Mouse (Mus musculus): ENCODE measurements around the gene Gm5475.

Gene Gm5475

GRCm38 (mm10) chr15:100449495-100449894 is 27.5 kb downstream of the Gm5475 start:
- DNase-seq (ENCODE audit: low spot score): no peak

- no peak for DNase-seq (ENCODE audit: low spot score)
Measured at GRCm38 (mm10) chr15:100451245-100451644, 29.3 kb downstream of the Gm5475 start.

- no peak for DNase-seq (ENCODE audit: low spot score)
Measured at GRCm38 (mm10) chr15:100452486-100452885, 30.5 kb downstream of the Gm5475 start.

- no peak for DNase-seq (ENCODE audit: low spot score)
Measured at GRCm38 (mm10) chr15:100456356-100456991, 34.5 kb downstream of the Gm5475 start.

- DNase-seq (ENCODE audit: low spot score): peak; percentile 62
Measured at GRCm38 (mm10) chr15:100457340-100457739, 35.4 kb downstream of the Gm5475 start.

- peak; percentile 54 for DNase-seq (ENCODE audit: low spot score)
Measured at GRCm38 (mm10) chr15:100458055-100458454, 36.1 kb downstream of the Gm5475 start.

DNA sequence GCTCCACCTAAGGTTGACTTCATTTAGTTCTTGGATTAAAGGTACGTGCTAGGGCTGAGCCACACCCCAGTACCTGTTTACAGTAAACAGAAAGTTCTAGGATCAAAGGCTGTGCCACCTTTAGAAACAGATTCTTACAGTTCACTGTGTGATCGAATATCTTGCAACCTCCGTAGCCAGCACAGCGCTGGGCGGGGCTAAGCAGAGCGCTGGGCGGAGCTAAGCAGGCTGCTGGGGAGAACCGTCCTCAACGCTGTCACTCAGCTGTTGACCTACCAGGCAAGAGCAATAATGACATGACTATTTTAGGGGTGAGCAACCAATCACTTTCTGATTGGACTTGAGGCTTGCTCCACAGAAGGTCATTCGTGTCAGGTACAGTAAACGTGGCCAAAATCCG is 39.0 kb downstream of the Gm5475 start:
- peak; percentile 60 for DNase-seq (ENCODE audit: low spot score)

DNA sequence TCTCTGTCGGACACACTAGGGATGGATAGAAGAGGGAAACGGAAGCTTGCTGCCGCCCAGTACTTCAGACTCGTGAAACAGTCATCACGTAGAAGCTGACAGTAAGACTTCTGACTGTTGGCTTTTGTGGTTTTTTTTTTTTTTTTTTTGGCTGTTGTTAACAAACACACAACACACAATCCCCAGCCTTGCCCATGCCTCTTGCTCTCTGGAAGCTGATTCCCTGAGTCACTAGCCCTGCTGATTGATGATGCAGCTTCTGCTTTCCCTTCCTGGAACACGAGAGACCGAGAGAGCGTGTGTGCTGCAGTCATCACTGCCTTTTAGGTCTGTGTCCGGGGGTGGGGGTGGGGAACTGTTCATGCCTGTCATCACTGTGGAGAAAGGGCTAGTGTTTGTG is 39.7 kb downstream of the Gm5475 start:
- no peak for DNase-seq (ENCODE audit: low spot score)

DNA sequence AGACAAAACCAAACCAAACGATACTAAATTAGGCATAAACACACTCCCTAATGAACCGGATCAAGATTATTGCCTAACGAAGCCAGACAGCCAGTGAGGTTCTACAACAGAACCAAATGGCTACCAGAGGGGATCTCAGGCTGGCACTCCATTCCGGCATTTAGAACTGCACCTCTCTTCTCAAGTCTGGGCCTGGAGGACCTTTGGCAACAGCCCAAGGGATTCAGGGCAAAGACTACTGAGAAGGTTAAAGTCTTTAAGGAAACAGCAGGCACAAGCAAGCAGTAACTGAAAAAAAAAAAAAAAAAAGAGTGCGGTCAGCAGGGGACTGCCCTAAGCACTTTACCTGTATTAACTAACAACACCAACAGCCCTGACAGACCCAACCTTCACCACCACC is 40.1 kb downstream of the Gm5475 start:
- no peak for DNase-seq (ENCODE audit: low spot score)

GRCm38 (mm10) chr15:100463712-100464111 is 41.8 kb downstream of the Gm5475 start:
- DNase-seq (ENCODE audit: low spot score): peak; percentile 53

DNA sequence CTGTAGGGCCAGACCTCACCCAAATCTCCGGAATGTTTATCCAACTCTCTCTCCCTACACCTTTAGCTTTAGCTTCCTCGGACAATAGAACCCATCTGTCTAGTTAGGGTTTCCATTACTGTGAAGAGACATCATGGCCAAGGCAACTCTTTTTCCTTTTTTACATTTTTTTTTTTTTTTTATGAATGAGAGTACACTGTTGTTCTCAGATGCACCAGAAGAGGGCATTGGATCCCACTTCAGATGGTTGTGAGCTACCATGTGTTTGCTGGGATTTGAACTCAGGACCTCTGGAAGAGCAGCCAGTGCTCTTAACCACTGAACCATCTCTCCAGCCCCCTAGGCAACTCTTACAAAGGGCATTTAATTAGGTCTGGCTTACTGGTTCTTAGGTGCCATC is 43.5 kb downstream of the Gm5475 start:
- DNase-seq (ENCODE audit: low spot score): no peak

DNA sequence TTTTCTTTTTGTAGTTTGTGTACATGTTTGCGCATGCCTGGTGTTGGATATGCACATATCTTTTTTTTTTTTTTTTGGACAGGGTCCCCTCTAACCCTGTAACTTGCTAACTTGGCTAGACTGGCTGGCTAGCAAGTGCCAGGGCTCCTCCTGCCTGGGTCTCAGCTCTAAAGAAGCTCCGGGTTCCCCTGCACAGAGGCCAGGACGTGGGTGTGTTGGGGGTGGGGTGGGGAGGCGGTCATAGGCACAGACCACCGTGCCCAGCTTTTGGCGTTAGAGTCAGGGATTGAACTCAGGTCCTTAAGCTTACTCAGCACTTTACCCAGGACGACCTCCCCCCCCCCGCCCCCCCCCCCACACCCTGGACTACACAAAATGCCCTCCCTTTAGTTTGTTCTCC is 45.8 kb downstream of the Gm5475 start:
- DNase-seq (ENCODE audit: low spot score): no peak

DNA sequence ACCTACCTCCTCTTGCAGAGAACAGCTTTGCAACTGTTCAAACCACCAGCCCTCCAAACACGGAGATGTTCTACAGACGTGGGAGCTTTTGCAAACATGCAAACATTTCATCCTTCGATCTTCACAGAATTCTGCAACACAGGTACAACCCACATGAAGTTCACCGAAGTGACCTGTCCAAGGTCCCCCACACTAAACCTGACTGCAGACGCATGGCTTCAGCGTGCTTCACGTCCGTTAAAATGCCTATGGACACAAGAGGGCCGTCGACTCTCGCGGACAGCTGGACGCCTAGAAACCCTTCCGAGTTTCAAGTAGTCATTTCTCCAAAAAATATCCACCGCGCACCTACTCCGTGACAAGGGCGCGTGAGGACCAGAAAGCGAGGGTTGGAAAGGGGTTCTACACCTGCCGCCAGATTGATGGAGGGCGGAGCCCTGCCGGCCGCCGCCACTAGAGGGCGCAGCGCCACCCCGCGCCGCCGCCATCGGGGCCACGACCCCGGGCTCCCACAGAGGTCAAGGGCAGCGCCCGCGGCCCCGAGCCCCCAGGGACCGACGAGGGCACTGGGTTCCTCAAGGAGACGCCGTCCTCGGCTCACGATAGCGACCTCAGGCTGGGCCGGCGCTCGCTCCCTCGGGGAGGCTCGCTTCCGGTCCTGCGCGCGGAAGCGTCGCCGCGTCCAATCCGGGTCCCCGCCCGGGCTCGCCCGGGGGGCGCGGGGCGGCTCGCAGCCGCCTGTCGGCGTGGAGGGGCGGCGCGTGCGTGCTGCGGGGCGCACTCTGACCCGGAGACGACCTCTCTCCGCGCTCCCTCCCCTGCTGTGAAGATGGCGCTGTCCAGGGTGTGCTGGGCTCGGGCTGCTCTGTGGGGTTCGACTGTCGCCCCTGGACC is 46.6 kb downstream of the Gm5475 start, which contains the start of gene Letmd1:
TSS of gene Letmd1 (plus strand) at position 729 of the 894 bp plus-strand sequence.
- DNase-seq (ENCODE audit: low spot score): peak; percentile 73

GRCm38 (mm10) chr15:100469189-100469545 is 47.2 kb downstream of the Gm5475 start:
- DNase-seq (ENCODE audit: low spot score): no peak

DNA sequence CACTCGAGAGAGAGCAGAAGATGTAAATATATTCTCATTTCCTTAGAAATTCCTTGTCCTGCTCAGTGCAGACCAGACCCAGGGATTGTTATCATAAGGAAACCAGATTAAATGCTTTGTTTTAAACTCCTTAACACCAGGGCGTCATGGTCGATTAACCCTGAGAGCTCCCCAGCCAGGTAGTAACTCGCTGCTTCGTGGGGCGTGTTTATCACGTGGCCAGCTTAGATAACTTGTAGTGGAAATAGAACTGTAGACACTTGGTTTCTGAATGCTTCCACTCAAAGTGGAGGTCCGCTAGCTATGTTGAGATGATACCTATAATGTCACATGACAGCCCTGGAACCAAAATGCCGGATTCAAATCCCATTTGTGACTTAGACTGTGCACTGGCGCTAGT is 48.1 kb downstream of the Gm5475 start:
- no peak for DNase-seq (ENCODE audit: low spot score)

DNA sequence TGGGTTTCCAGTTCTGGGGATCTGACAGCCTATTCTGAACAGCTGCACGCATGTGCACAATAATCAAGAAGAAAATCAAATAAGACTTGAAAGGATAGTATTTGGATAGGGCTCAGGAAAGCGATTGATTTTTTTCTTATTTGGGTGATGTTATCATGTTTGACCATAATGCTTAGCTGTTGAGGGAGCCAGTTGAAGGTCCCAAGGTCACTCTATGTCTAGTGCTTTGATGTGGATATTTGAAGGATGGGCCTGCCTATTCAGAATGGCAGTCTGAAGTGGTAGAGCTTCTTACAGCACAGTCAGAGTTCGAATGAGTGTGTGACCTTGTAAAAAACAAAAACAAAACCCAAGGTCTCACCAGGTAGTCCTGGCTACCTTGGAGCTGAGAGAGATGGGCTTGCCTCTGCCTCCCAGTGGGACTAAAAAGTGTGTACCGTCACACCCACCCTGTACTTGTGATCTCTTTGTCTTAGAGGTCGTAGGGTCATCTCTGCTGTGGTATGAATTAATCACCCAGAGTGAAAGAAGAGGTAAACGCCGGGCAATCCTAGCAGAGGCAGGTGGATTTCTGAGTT is 52.1 kb downstream of the Gm5475 start:
- no peak for DNase-seq (ENCODE audit: low spot score)

Data from spleen, adult 12 weeks (tissue).